In genomic region chr13:89146056-89146547, GRCm38 (mm10) we compare ENCODE assay signal across 12 mouse cellular contexts.
DNase-seq lines count a peak whose midpoint lies in the region; ATAC-seq and TF ChIP-seq lines count a peak whose summit lies in the region.
"Had no signal": no experiment of that assay in that cellular context is flagged by ENCODE, and none has a peak within 500 bp of the region (broad histone marks: within the 10 kb centered on the region; RNA-seq: fewer than 3 reads in every experiment).

No protein-coding gene starts in this region.

- DNase-seq in heart, postnatal 4 days: no peak
- no peak for DNase-seq in testis, postnatal 10 days (ENCODE audit: low spot score)
- DNase-seq in testis, postnatal 14 days (ENCODE audit: low spot score): peak; percentile 23
- no peak for DNase-seq in B cell, adult 2 months
- DNase-seq: cerebellum, adult 11 months; kidney, adult 11 months; thymus, postnatal 14 days had no signal

- H3K9me3 ChIP-seq in heart, embryonic 11.5 days (replicated peaks; ENCODE audit: control insufficient read depth, low read length): no peaks in the 10 kb centered on the region
- H3K9me3 ChIP-seq in midbrain, embryonic 12.5 days: no peaks in the 10 kb centered on the region
- no peaks in the 10 kb centered on the region for H3K9me3 ChIP-seq in kidney, embryonic 15.5 days (replicated peaks)

- 0 out of 2 replicates have a peak overlapping the region, but pooled peaks have one; percentile 12 for H3K27ac ChIP-seq in heart, embryonic 11.5 days (ENCODE audit: low read depth, low read length)
- H3K27ac ChIP-seq in testis, adult 2 months (ENCODE audit: control insufficient read depth, insufficient read depth, low read depth, low read length): peak overlapping the region; percentile 32; the same call in 1 of the 2 replicates
- H3K27ac ChIP-seq in midbrain, embryonic 12.5 days (replicated peaks): peak overlapping the region; percentile 10; the same call in 1 of the 2 replicates
- no peak overlapping the region for H3K27ac ChIP-seq in kidney, embryonic 15.5 days
- H3K27ac ChIP-seq: left cerebral cortex, adult 2 months had no signal

- H3K9ac ChIP-seq in heart, embryonic 11.5 days (ENCODE audit: low read depth, low read length): no peak overlapping the region
- no peak overlapping the region for H3K9ac ChIP-seq in midbrain, embryonic 12.5 days (replicated peaks)
- H3K9ac ChIP-seq in kidney, embryonic 15.5 days: no peak overlapping the region

- WGBS in heart, embryonic 11.5 days (ENCODE audit: insufficient replicate concordance): 22% methylated on average over 4 of the region's 4 CpGs
- WGBS in midbrain, embryonic 12.5 days: 15% methylated on average over 4 of the region's 4 CpGs
- WGBS in kidney, embryonic 15.5 days: 64% methylated on average over 4 of the region's 4 CpGs

- no peaks in the 10 kb centered on the region for H3K36me3 ChIP-seq in heart, embryonic 11.5 days (ENCODE audit: control insufficient read depth, insufficient read depth, low read length)
- H3K36me3 ChIP-seq in testis, adult 2 months (ENCODE audit: control insufficient read depth, insufficient read depth, low read length): no peaks in the 10 kb centered on the region
- H3K36me3 ChIP-seq in midbrain, embryonic 12.5 days: no peaks in the 10 kb centered on the region
- no peaks in the 10 kb centered on the region for H3K36me3 ChIP-seq in kidney, embryonic 15.5 days

- no peak for ATAC-seq in heart, embryonic 11.5 days (replicated peaks; ENCODE audit: insufficient number of reproducible peaks, low FRiP score, low TSS enrichment)
- peak; percentile 87 for ATAC-seq in midbrain, embryonic 12.5 days (ENCODE audit: low FRiP score, low read depth)
- ATAC-seq in kidney, embryonic 15.5 days (replicated peaks; ENCODE audit: low FRiP score): no peak

- TF ChIP-seq POLR2A in testis, adult 2 months (IDR thresholded peaks at IDR 0.05; ENCODE audit: control insufficient read depth, low read depth, low read length): no peak

- no peak for TF ChIP-seq CTCF in testis, adult 2 months (IDR thresholded peaks at IDR 0.05; ENCODE audit: control insufficient read depth, insufficient read depth, insufficient replicate concordance, low read depth, low read length)

- H3K4me1 ChIP-seq in heart, embryonic 11.5 days (ENCODE audit: control insufficient read depth, insufficient read depth, low read length): peaks cover 5% of the 10 kb centered on the region; the same call in 1 of the 2 replicates
- H3K4me1 ChIP-seq in testis, adult 2 months (ENCODE audit: control insufficient read depth, insufficient read depth, low read length): no peaks in the 10 kb centered on the region
- peaks cover 10% of the 10 kb centered on the region; the same call in 1 of the 2 replicates for H3K4me1 ChIP-seq in midbrain, embryonic 12.5 days
- H3K4me1 ChIP-seq in kidney, embryonic 15.5 days: no peaks in the 10 kb centered on the region

- no peak overlapping the region for H3K4me2 ChIP-seq in heart, embryonic 11.5 days
- H3K4me2 ChIP-seq in midbrain, embryonic 12.5 days (replicated peaks): no peak overlapping the region
- H3K4me2 ChIP-seq in kidney, embryonic 15.5 days: no peak overlapping the region

- H3K27me3 ChIP-seq in heart, embryonic 11.5 days (ENCODE audit: control insufficient read depth, insufficient read depth, low read length): no peaks in the 10 kb centered on the region
- H3K27me3 ChIP-seq in testis, adult 2 months (ENCODE audit: control insufficient read depth, insufficient read depth, low read length): no peaks in the 10 kb centered on the region
- no peaks in the 10 kb centered on the region for H3K27me3 ChIP-seq in midbrain, embryonic 12.5 days
- H3K27me3 ChIP-seq in kidney, embryonic 15.5 days: no peaks in the 10 kb centered on the region

- no peak overlapping the region for H3K4me3 ChIP-seq in heart, embryonic 11.5 days (ENCODE audit: low read depth, low read length)
- no peak overlapping the region for H3K4me3 ChIP-seq in testis, adult 2 months (ENCODE audit: control insufficient read depth, low read depth, low read length)
- H3K4me3 ChIP-seq in midbrain, embryonic 12.5 days: no peak overlapping the region
- no peak overlapping the region for H3K4me3 ChIP-seq in kidney, embryonic 15.5 days (replicated peaks)
- H3K4me3 ChIP-seq: left cerebral cortex, adult 2 months had no signal
